Mouse (Mus musculus): ENCODE measurements around the gene Fgfr2.

- no peak for TF ChIP-seq POLR2A (IDR thresholded peaks at IDR 0.05; ENCODE audit: control insufficient read depth, low read depth, low read length)
- TF ChIP-seq CTCF (IDR thresholded peaks at IDR 0.05; ENCODE audit: control insufficient read depth, insufficient read depth, insufficient replicate concordance, low read depth, low read length): no peak
Observed at GRCm38 (mm10) chr7:131628356-131628755, 1494.8 kb downstream of the Fgfr2 start.
